Mouse (Mus musculus): ENCODE data around the gene Olfr220. TPM values are rescaled to one million over a fixed set of nuclear protein-coding genes. Genes with fewer than 3 reads are reported as not detected.

The Olfr220 gene
- not detected in 2 replicates for polyA plus RNA-seq (2012; ENCODE audit: low replicate concordance)

GRCm38 (mm10) chr1:174441782-174442181, at the start of gene Olfr220:
Gene Olfr220, plus strand, starts transcription at chr1:174442082.

GRCm38 (mm10) chr1:174423764-174424163, 18.1 kb upstream of the Olfr220 start, which contains the start of gene Olfr414:
Gene Olfr414, plus strand, starts transcription at chr1:174424064.

Other genes starting within 250 kb of the Olfr220 start
- gene Olfr419, start 190.0 kb upstream of the Olfr220 start, polyA plus RNA-seq (2012; ENCODE audit: low replicate concordance) = not detected in 2 replicates
- not detected in 2 replicates for gene Mptx1, start 111.6 kb upstream of the Olfr220 start, polyA plus RNA-seq (2012; ENCODE audit: low replicate concordance)
- gene Olfr417, start 77.0 kb upstream of the Olfr220 start, polyA plus RNA-seq (2012; ENCODE audit: low replicate concordance) = not detected in 2 replicates
- not detected in 2 replicates for gene Olfr248, start 51.0 kb upstream of the Olfr220 start, polyA plus RNA-seq (2012; ENCODE audit: low replicate concordance)
- 0.06 TPM in 1 of 2 replicates, not detected in the other for gene Olfr414, start 18.0 kb upstream of the Olfr220 start, polyA plus RNA-seq (2012; ENCODE audit: low replicate concordance)
- 0.23 TPM in 1 of 2 replicates, not detected in the other for gene Fmn2, start 59.7 kb downstream of the Olfr220 start, polyA plus RNA-seq (2012; ENCODE audit: low replicate concordance)